Mouse (Mus musculus): ENCODE data around the gene Mnx1. TPM values are rescaled to one million over a fixed set of nuclear protein-coding genes. Genes with fewer than 3 reads are reported as not detected.

The Mnx1 gene
- polyA plus RNA-seq, 1 experiment from 2014 or later = not detected

- H3K79me2 ChIP-seq (ENCODE audit: inconsistent target) = no peaks in the 10 kb centered on the region
- H3K4me3 ChIP-seq (ENCODE audit: inconsistent target) = no peak overlapping the region
- H3K36me3 ChIP-seq (ENCODE audit: inconsistent target) = no peaks in the 10 kb centered on the region
- WGBS (ENCODE audit: missing documents) = 5% methylated on average over 35 of the region's 35 CpGs
- H3K27ac ChIP-seq = no peak overlapping the region
Observed at GRCm38 (mm10) chr5:29474246-29474960, 3.9 kb downstream of the Mnx1 start.

- no peaks in the 10 kb centered on the region for H3K79me2 ChIP-seq (ENCODE audit: inconsistent target)
- H3K4me3 ChIP-seq (ENCODE audit: inconsistent target) = no peak overlapping the region
- WGBS (ENCODE audit: missing documents) = 6% methylated on average over 32 of the region's 35 CpGs
- no peaks in the 10 kb centered on the region for H3K36me3 ChIP-seq (ENCODE audit: inconsistent target)
- H3K27ac ChIP-seq = no peak overlapping the region
Observed at GRCm38 (mm10) chr5:29473551-29474245, 4.6 kb downstream of the Mnx1 start.

- 9% methylated on average over 22 of the region's 22 CpGs for WGBS (ENCODE audit: missing documents)
- no peak overlapping the region for H3K27ac ChIP-seq
- H3K36me3 ChIP-seq (ENCODE audit: inconsistent target) = no peaks in the 10 kb centered on the region
- H3K79me2 ChIP-seq (ENCODE audit: inconsistent target) = no peaks in the 10 kb centered on the region
- H3K4me3 ChIP-seq (ENCODE audit: inconsistent target) = no peak overlapping the region
Observed at GRCm38 (mm10) chr5:29471855-29472665, 6.2 kb downstream of the Mnx1 start.

- Histone ChIP-seq H3K27ac (no peak overlapping the region), H3K79me2 (ENCODE audit: inconsistent target) (no peaks in the 10 kb centered on the region), H3K4me3 (ENCODE audit: inconsistent target) (no peak overlapping the region), H3K36me3 (ENCODE audit: inconsistent target) (no peaks in the 10 kb centered on the region)
- WGBS (ENCODE audit: missing documents) = 14% methylated on average over 11 of the region's 11 CpGs
Observed at GRCm38 (mm10) chr5:29471396-29471795, 6.9 kb downstream of the Mnx1 start.

GRCm38 (mm10) chr5:29470851-29471394 lies 7.3 kb downstream of the Mnx1 start:
- Histone ChIP-seq H3K4me3 (ENCODE audit: inconsistent target) (no peak overlapping the region), H3K36me3 (ENCODE audit: inconsistent target) (no peaks in the 10 kb centered on the region), H3K27ac (no peak overlapping the region), H3K79me2 (ENCODE audit: inconsistent target) (no peaks in the 10 kb centered on the region)
- 18% methylated on average over 20 of the region's 20 CpGs for WGBS (ENCODE audit: missing documents)

- no peaks in the 10 kb centered on the region for H3K36me3 ChIP-seq (ENCODE audit: inconsistent target)
- WGBS (ENCODE audit: missing documents) = 26% methylated on average over 5 of the region's 5 CpGs
- H3K79me2 ChIP-seq (ENCODE audit: inconsistent target) = no peaks in the 10 kb centered on the region
- H3K27ac ChIP-seq = no peak overlapping the region
- no peak overlapping the region for H3K4me3 ChIP-seq (ENCODE audit: inconsistent target)
Observed at GRCm38 (mm10) chr5:29470271-29470670, 8.0 kb downstream of the Mnx1 start.

- no peaks in the 10 kb centered on the region for H3K36me3 ChIP-seq (ENCODE audit: inconsistent target)
- H3K4me3 ChIP-seq (ENCODE audit: inconsistent target) = no peak overlapping the region
- 16% methylated on average over 4 of the region's 4 CpGs for WGBS (ENCODE audit: missing documents)
- no peak overlapping the region for H3K27ac ChIP-seq
- no peaks in the 10 kb centered on the region for H3K79me2 ChIP-seq (ENCODE audit: inconsistent target)
Observed at GRCm38 (mm10) chr5:29469501-29469900, 8.8 kb downstream of the Mnx1 start.

GRCm38 (mm10) chr5:29468351-29469065 lies 9.8 kb downstream of the Mnx1 start:
- no peak overlapping the region for H3K27ac ChIP-seq
- WGBS (ENCODE audit: missing documents) = 4% methylated on average over 15 of the region's 17 CpGs
- no peak overlapping the region; the same call in 1 of the 2 replicates for H3K4me3 ChIP-seq (ENCODE audit: inconsistent target)
- H3K79me2 ChIP-seq (ENCODE audit: inconsistent target) = no peaks in the 10 kb centered on the region
- H3K36me3 ChIP-seq (ENCODE audit: inconsistent target) = no peaks in the 10 kb centered on the region

- H3K79me2 ChIP-seq (ENCODE audit: inconsistent target) = no peaks in the 10 kb centered on the region
- 8% methylated on average over 65 of the region's 67 CpGs for WGBS (ENCODE audit: missing documents)
- no peak overlapping the region for H3K27ac ChIP-seq
- H3K4me3 ChIP-seq (ENCODE audit: inconsistent target) = no peak overlapping the region; the same call in 1 of the 2 replicates
- no peaks in the 10 kb centered on the region for H3K36me3 ChIP-seq (ENCODE audit: inconsistent target)
Observed at GRCm38 (mm10) chr5:29467489-29468350, 10.6 kb downstream of the Mnx1 start.

- WGBS (ENCODE audit: missing documents) = 91% methylated on average over 9 of the region's 9 CpGs
- H3K79me2 ChIP-seq (ENCODE audit: inconsistent target) = no peaks in the 10 kb centered on the region
- no peak overlapping the region for H3K27ac ChIP-seq
- H3K4me3 ChIP-seq (ENCODE audit: inconsistent target) = no peak overlapping the region
- no peaks in the 10 kb centered on the region for H3K36me3 ChIP-seq (ENCODE audit: inconsistent target)
Observed at GRCm38 (mm10) chr5:29462943-29463686, 15.2 kb downstream of the Mnx1 start.

GRCm38 (mm10) chr5:29456895-29457656 lies 21.2 kb downstream of the Mnx1 start:
- H3K79me2 ChIP-seq (ENCODE audit: inconsistent target) = no peaks in the 10 kb centered on the region
- H3K27ac ChIP-seq = no peak overlapping the region
- H3K36me3 ChIP-seq (ENCODE audit: inconsistent target) = peaks cover 31% of the 10 kb centered on the region
- WGBS (ENCODE audit: missing documents) = 94% methylated on average over 5 of the region's 5 CpGs
- H3K4me3 ChIP-seq (ENCODE audit: inconsistent target) = no peak overlapping the region

GRCm38 (mm10) chr5:29452352-29452751 lies 25.9 kb downstream of the Mnx1 start:
- Histone ChIP-seq H3K79me2 (ENCODE audit: inconsistent target) (no peaks in the 10 kb centered on the region), H3K27ac (no peak overlapping the region), H3K36me3 (ENCODE audit: inconsistent target) (peaks cover 65% of the 10 kb centered on the region), H3K4me3 (ENCODE audit: inconsistent target) (no peak overlapping the region)
- WGBS (ENCODE audit: missing documents) = 96% methylated on average over 4 of the region's 4 CpGs
